Mouse (Mus musculus): ENCODE data around the gene Zfp319. TPM values are rescaled to one million over a fixed set of nuclear protein-coding genes. Genes with fewer than 3 reads are reported as not detected.

Zfp319 gene
- polyA plus RNA-seq, 1 experiment from 2014 or later: 12.3 TPM

GRCm38 (mm10) chr8:95352151-95352870 is 20.6 kb upstream of the Zfp319 start, which contains the start of gene Mmp15:
Gene Mmp15 (plus strand): TSS chr8:95352268.
- no peaks in the 10 kb centered on the region for H3K27me3 ChIP-seq
- ChIA-PET POLR2A (interaction anchor here (1.0 to 1.3 kb wide), 4 partner anchors 20 to 79 kb away, joined by 3 read pairs; partner anchors contain the start of gene Usb1), CTCF (interaction anchor here (0.7 to 10.5 kb wide), 4 partner anchors 21 to 98 kb away, joined by 3 to 108 read pairs (median 3); partner anchors contain the start of genes Usb1 and Zfp319)
- no peak for DNase-seq (ENCODE audit: low read depth, low spot score)
- in situ Hi-C loops (cut with MboI; ENCODE audit: low pct_unique_long_range_greater_than_20kb): loop anchor here (5.0 kb wide), 1 partner anchor 80 kb away; the partner anchor contains the start of gene Cfap20
- peak; percentile 42 for ATAC-seq
- TF ChIP-seq CTCF (IDR thresholded peaks at IDR 0.05): no peak

- CTCF ChIA-PET: interaction anchor here (10.5 kb wide), 1 partner anchor 75 kb away, joined by 108 read pairs; no protein-coding TSS in a partner anchor
- ATAC-seq: no peak
- POLR2A ChIA-PET: interaction anchor here (1.0 kb wide), 1 partner anchor 67 kb away, joined by 3 read pairs; no protein-coding TSS in a partner anchor
- in situ Hi-C loops (cut with MboI; ENCODE audit: low pct_unique_long_range_greater_than_20kb): loop anchor here (5.0 kb wide), 1 partner anchor 81 kb away; the partner anchor contains the start of gene Cfap20
- no peak for TF ChIP-seq CTCF (IDR thresholded peaks at IDR 0.05)
- DNase-seq (ENCODE audit: low read depth, low spot score): no peak
- H3K27me3 ChIP-seq: no peaks in the 10 kb centered on the region
These were observed 19.7 kb upstream of the Zfp319 start for GRCm38 (mm10) chr8:95351461-95351860.

DNA sequence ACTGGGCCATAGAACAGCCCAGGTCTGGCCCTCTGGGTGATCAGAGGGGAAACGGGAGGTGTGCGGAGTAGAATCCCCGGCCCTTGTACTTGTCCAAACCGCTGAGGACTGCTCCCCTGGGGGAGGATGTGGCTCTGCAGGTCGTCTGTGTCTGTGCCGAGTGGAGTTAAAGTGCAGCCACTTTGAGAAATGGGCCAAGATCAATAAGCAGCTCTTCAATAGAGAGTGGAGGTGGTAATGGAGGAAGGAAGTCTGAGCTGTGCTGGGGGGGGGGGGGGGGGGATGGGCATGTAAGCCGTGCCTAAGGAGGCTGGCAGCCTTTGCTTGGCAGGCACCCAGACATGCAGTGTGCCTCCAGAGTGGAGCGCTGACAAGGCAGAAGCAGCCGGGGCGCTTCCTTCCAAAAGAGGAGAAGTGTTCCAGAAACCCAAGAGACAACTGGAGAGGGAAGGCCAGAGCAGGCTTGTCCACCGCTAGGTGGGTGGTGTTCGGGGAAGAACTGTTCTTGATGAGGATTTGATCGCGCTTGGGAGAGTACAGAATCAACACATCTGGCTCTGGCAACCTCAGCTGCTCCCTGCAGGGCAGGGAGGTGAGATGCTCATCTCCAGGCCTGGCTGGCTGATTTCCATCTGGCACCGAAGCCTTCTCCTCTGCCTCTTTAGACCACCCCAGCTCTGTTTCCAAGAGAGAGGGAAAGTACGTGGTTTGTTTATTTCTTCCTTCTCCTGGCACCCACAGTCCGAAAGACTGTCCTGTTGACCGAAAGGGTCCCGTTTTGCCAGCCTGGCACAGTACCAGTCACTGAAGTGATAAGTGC is 17.3 kb upstream of the Zfp319 start:
- POLR2A ChIA-PET: interaction anchor here (1.2 to 1.7 kb wide), 3 partner anchors 79 to 83 kb away, joined by 3 to 6 read pairs (median 5); no protein-coding TSS in a partner anchor
- H3K27me3 ChIP-seq: no peaks in the 10 kb centered on the region
- DNase-seq (ENCODE audit: low read depth, low spot score) (no peak), ATAC-seq (no peak)
- CTCF ChIA-PET: interaction anchor here (10.5 kb wide), 1 partner anchor 78 kb away, joined by 108 read pairs; no protein-coding TSS in a partner anchor
- no peak for TF ChIP-seq CTCF (IDR thresholded peaks at IDR 0.05)
- in situ Hi-C loops (cut with MboI; ENCODE audit: low pct_unique_long_range_greater_than_20kb): loop anchor here (25.0 kb wide), 1 partner anchor 338 kb away; the partner anchor contains the start of gene Ndrg4

DNA sequence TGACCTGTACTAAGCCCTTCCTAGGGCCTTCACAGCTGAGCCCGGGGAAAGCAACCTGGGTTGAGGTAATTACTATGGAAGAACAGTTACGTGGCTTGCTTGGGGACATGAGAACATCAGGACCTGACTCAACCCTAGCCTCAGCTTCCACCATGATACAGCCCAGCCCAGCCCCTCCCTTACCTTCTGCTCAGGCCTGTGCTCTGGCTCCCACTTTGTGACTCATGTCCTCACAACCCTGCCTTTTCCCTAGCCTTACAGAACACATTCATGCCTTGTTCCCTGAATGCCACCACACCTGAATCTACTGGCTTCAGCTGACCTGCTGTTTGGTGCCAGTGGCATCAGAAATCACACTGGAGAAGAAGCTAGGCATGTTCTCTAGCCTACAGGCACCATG is 16.6 kb upstream of the Zfp319 start:
- ChIA-PET CTCF (interaction anchor here (10.5 kb wide), 1 partner anchor 78 kb away, joined by 108 read pairs; no protein-coding TSS in a partner anchor), POLR2A (interaction anchor here (1.2 to 1.7 kb wide), 4 partner anchors 80 to 86 kb away, joined by 3 to 6 read pairs (median 4); partner anchors contain the start of gene Cfap20)
- in situ Hi-C loops (cut with MboI; ENCODE audit: low pct_unique_long_range_greater_than_20kb): loop anchor here (25.0 kb wide), 1 partner anchor 339 kb away; the partner anchor contains the start of gene Ndrg4

GRCm38 (mm10) chr8:95346643-95347545 is 15.1 kb upstream of the Zfp319 start:
- DNase-seq (ENCODE audit: low read depth, low spot score) (no peak), ATAC-seq (no peak)
- ChIA-PET CTCF (interaction anchor here (1.1 to 10.5 kb wide), 4 partner anchors 14 to 86 kb away, joined by 3 to 108 read pairs (median 4); partner anchors contain the start of gene Usb1), POLR2A (interaction anchor here (1.4 to 1.7 kb wide), 2 partner anchors 83 to 87 kb away, joined by 3 to 5 read pairs; partner anchors contain the start of gene Cfap20)
- no peak for TF ChIP-seq CTCF (IDR thresholded peaks at IDR 0.05)
- H3K27me3 ChIP-seq: no peaks in the 10 kb centered on the region
- in situ Hi-C loops (cut with MboI; ENCODE audit: low pct_unique_long_range_greater_than_20kb): loop anchor here (25.0 kb wide), 1 partner anchor 340 kb away; the partner anchor contains the start of gene Ndrg4

More for the DNA sequence above, 16.6 kb upstream of the Zfp319 start:
- no peak for TF ChIP-seq CTCF (IDR thresholded peaks at IDR 0.05)
- H3K27me3 ChIP-seq: no peaks in the 10 kb centered on the region
- DNase-seq (ENCODE audit: low read depth, low spot score) (no peak), ATAC-seq (no peak)

GRCm38 (mm10) chr8:95344668-95345067 is 12.9 kb upstream of the Zfp319 start:
- no peak for ATAC-seq
- CTCF ChIA-PET: interaction anchor here (0.9 to 10.5 kb wide), 5 partner anchors 8 to 89 kb away, joined by 3 to 108 read pairs (median 3); partner anchors contain the start of gene Usb1

GRCm38 (mm10) chr8:95341721-95342120 is 10.0 kb upstream of the Zfp319 start:
- DNase-seq (ENCODE audit: low read depth, low spot score) (no peak), ATAC-seq (no peak)
- H3K27me3 ChIP-seq: no peaks in the 10 kb centered on the region
- CTCF ChIA-PET: interaction anchor here (1.3 kb wide), 1 partner anchor 11 kb away, joined by 3 read pairs; no protein-coding TSS in a partner anchor
- POLR2A ChIA-PET: no interaction called here
- TF ChIP-seq CTCF (IDR thresholded peaks at IDR 0.05): no peak
- in situ Hi-C loops (cut with MboI; ENCODE audit: low pct_unique_long_range_greater_than_20kb): loop anchor here (25.0 kb wide), 1 partner anchor 346 kb away; the partner anchor contains the start of gene Ndrg4

More at GRCm38 (mm10) chr8:95344668-95345067, 12.9 kb upstream of the Zfp319 start:
- POLR2A ChIA-PET: no interaction called here
- TF ChIP-seq CTCF (IDR thresholded peaks at IDR 0.05): no peak
- H3K27me3 ChIP-seq: no peaks in the 10 kb centered on the region
- DNase-seq (ENCODE audit: low read depth, low spot score): no peak
- in situ Hi-C loops (cut with MboI; ENCODE audit: low pct_unique_long_range_greater_than_20kb): loop anchor here (25.0 kb wide), 1 partner anchor 343 kb away; the partner anchor contains the start of gene Ndrg4

GRCm38 (mm10) chr8:95336363-95336762 is 4.6 kb upstream of the Zfp319 start:
- DNase-seq (ENCODE audit: low read depth, low spot score) (no peak), ATAC-seq (no peak)
- no peaks in the 10 kb centered on the region for H3K27me3 ChIP-seq
- POLR2A ChIA-PET: no interaction called here
- CTCF ChIA-PET: interaction anchor here (1.3 to 1.7 kb wide), 2 partner anchors 9 to 30 kb away, joined by 3 to 6 read pairs; no protein-coding TSS in a partner anchor
- in situ Hi-C loops (cut with MboI; ENCODE audit: low pct_unique_long_range_greater_than_20kb): loop anchor here (25.0 kb wide), 1 partner anchor 351 kb away; the partner anchor contains the start of gene Ndrg4
- TF ChIP-seq CTCF (IDR thresholded peaks at IDR 0.05): no peak

All from Patski (cell line).